Mouse (Mus musculus) urinary bladder, postnatal 4 days (tissue): ENCODE results near the gene Gadd45g.

Experiments
- DNase-seq, 2 experiments: peaks; one replicate each; pipeline ENCODE4 v3.0.0; 2021 to 2022; ENCODE audit warnings: low spot score in 2 of 2

Gene Gadd45g

DNA sequence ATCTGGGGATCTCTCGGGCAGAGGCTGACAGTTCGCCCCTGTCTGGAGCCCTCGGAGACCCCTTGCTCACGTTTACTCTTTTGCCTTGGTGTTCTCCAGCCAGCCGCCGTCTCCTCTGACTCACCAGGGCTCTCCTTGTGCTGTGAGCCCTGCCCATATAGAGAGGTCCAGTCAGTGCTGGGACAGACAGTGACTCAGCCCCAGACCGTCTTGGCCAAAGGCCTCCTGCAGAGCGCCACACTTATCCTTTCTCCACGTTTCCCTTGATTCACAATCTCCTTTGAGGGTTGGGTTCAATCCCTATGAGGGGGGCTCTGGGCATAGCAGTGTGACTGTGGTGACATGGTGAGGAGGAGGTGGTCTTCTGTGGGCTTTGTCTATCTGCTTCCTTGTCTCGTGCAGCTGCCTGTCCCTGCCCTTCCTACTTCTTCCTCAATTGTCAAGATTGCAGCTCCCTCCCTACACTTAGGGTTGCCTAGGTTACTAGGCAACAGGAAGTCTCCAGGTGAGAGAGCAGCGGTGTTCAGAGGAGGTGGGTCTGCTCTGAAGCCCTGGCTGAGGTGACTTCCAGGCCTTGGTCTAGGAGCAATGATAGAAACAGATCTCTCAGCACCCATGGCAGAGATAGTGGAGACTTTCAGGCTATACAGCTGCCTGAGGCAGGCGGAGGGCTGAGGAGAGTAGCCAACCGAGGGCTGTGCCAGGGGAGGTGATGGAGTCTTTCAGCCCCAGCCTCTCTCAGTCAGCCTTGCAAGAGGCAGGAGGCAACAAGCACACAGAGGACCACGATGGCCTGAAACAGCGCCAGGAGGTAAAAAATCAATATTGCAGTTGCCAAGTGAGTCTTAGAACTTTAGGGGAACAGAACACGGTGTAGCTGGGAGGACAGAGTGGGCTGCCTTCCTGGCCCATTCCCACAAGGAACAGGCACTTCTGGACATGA, 7.1 kb downstream of the Gadd45g start:
- DNase-seq, result peak in 1 of 2 experiments; percentile 58

DNA sequence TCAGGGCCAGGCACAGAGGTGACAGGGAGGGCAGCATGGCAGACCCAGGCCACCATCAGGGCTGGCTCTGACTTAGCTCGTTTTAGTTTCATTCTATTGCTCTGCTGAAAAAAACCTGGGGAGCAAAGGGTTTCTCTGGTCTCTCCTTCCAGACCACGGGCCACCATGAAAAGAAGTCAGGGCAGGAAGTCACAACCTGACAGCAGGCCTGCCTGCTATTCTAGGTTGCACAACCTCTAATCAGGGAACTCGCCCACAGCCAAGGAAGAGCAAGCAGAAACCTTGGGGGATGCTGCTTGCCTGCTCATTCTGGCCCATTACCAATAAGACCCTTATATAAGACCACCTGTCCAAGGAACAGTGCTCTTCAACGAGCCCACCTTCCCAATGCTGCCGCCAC, 9.1 kb downstream of the Gadd45g start:
- DNase-seq, result no peak

DNA sequence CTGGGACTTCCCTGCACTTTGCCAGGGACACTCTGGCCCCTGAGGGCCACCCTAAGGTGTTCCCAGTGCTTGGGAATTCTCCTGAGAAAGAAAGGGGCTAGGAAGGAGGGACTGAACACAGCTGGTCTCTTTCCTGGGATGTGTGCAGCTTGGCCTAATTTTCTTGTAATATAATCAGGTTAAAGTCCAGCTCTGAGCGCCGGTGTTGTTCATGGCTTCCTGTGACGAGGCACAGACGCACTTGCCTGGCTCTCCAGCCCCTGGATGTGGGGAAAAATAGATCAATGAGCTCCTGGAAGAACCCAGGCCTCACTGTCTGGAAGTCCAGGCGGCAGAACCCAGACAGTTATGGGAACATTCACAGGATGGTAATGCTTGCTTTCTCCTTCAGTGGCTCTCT, 10.7 kb downstream of the Gadd45g start:
- no peak for DNase-seq

DNA sequence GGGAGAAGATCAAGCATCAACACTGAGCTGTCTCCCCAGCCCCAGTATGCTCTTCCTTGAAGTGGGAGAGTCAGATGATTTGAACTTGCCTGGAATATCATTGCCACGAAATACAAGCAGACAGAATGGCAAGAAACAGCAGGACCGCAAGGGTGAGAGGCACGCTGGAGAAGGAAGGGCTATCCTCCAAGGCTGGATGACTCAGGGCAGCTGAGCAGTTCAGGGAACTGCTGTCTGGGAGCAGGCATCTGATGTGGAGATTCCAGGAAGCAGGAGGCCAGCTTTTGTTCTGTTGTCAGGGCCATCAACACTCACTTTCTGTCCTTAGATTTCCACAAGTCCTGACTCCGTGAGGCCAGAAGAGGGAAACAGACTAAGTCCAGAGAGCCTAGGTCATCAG, 12.0 kb downstream of the Gadd45g start:
- no peak for DNase-seq

DNA sequence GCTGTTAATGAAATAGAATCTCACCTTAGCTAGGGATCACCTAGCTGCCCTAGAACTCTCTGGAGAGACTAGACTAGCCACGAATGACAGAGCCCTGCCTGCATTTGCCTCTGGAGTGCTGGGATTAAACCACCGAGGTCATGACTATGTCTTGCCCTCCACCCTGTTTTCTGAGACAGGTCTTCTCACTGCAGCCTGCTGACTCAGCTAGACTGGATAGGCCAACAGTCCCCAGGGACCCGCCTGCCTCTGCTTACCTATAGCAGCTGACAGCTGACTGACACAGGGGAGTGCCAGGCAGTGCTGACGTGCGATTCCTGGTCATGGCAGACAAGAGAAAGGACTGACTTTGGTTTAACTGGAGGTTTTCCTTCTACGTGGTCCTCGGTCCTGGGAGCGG, 12.7 kb downstream of the Gadd45g start:
- DNase-seq, result no peak

DNA sequence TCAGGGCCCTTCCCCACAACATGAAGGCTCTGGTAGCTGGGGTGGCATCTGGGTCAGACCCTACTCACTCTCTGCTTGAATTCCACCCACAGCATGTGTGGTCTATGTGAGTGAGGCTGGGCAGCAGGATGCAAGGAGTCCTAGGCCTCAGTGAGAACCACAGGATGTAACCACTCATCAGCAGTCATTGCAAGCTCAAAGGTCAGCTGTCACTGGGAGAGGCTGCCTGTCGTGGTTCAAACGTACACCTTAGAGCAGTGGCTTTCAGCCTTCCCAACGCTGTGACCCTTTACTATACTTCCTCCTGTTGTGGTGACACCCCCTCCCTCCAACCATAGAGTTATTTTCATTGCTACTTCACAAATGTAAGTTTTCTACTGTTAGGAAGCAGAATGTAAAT, 13.3 kb downstream of the Gadd45g start:
- no peak for DNase-seq

DNA sequence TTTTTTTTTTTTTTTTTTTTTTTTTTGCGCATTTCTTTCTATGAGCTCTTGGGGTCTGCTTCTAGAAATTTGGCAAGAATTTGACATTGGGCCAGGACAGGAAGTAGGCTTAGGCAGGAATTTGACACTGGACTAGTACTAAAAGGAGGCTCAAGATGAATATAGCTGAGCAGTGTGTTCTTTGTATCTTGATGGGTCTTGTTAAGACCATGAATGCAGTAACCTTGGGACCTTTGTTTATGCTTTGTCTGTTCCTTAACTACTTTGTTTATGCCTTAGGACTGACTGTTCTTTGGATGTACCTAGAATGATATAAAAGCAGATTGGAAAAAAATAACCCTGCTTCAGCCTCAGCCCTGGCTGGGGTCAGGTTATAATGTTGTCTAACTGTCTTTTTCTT, 16.3 kb downstream of the Gadd45g start:
- DNase-seq, result no peak

DNA sequence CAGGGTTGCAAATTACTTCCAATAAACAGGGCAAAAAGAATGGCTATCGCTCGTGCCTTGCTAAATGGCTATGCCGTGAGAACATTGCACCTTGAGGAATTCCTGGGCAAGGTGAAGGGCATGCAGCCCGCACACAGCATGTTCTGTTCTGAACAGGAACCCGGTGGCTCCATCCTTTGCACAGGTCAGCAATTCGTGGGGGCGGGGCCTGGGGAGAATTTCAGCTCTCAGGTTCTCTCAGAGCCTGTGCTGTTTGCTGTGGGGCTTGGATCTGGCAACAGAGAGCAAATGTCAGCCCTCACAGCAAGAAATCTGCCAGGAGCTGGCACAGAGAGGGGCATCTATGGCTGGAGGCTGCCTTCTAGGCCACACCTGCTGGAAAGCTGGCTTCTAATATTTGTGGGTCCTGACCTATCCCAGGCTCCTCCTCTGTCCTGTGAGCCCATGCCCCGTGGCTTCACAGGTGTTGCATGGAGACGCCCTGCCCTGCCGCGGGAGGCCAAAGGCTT, 19.7 kb downstream of the Gadd45g start:
- DNase-seq, result no peak

DNA sequence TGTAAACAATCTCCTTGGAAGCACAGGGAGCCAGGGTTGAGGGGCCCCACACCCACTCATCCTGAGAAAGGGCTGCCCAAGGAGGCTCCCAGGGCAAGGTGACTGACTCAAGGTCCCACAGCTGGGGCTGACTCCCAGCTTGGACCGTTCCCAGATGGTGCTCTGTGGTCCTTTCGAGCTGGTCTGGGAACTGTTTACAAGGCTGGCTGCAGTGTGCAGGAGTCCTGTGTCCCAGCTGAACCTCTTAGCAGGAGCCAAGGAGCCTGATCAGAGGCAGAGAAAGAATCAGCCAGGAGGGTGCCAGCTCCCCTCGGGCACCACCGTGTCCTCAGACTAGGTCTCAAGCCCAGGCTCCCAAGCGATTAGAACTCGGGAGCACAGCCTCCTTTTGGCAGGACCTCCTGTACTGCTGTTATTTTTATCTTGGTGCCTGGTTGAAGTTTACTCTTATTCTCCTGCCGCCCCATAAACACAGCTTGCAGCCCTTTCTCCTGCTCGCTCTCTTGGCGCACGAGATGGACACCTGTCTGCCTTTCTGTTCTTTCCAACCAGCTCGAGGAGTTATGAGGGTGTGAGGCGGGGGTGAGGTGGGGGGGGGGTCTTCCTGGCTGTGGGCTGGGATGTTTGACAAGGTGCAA, 22.1 kb downstream of the Gadd45g start:
- DNase-seq, result no peak

DNA sequence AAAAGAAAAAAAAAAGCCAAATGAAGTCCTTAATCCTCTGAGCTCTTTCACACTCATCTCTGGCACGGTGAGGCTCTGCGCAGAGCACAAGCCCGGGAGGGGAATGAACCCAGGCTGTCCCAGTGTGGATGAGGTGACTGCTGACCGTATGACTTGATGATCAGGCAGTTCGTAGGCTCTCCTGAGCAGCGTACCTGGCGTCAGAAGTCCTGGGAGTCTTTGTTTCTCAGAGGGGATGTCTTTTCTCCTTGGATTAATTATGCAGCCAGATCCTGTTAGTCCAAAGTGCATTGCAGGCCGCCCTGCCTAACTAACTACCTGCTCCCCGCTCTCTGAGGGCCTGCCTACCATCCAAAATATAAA, 22.6 kb downstream of the Gadd45g start:
- no peak for DNase-seq

DNA sequence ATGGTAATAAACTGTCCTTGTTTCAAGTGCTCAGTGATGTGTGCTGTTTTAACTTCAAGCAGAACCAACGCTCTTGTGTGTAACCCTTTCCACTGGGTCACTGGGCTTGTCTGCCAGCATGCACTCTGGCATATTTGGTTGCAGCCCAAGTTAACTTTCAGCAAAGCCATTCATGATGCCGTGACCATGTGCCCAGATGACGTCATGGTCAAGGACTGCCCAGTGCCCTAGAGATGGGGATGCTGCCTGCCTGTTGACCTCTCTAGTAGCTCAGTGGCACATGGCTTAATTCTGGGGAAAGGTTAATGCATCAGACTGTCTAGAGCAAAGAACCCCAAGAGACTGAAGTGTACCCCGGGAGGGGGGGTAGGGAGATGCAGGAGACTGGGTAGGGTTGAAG, 24.7 kb downstream of the Gadd45g start:
- no peak for DNase-seq

DNA sequence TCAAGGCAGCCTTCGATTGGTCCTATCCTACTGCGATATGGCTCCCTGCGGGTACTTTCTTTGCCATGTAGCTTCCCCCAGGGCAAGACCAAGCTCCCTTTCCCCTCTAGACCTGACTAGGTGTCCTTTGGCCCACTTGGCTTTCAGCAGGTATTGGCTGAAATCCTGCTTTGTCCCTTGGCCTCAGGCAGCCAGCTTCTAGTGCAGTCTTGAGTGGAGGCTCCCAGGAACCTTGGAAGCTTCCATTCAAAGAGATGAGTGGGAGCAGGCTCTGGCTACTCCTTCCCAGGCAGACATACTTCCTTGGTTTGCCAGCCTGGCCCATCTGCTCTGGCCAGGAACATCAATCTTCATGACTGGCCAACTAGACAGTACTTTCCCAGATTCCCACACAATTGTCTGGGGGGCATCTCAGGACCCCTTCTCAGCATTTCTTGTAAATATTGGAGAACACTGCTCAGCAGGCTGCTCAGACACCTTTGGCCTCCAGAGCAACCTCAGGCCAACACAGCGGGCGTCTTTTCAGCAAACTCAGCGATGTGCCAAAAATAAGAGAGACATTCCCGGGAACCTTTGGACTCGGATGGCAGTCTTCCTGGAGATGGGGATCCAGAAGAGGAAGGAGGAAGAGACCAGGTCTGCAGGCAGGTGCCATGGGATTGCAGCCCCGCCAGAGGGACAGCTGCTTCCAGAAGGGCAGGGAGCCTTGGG, 25.9 kb downstream of the Gadd45g start:
- no peak for DNase-seq

DNA sequence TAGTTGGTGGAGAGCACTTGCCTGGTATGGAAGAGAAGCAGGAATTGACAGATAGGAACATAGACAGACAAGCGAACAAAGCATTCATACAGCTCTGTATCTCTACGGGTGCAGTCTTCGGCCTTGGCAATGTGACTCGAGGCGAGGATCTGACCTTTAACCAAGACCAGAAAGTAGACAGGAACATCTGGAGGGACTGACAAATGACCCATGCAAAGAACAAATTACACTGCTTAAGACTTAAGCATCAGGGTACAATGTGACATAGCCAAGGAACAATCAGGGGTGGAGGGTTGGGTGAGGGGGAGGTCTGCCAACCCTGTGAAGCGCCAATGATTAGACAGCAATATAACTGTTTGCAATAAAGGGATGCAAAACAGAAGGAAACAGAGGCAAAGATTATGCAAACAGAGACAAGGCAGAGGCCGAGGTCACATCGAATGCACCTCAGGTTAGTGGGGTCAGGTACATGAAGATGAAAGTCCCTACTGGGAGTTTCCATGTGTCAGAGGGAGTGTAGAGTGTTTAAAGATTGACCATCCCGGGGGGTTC, 26.6 kb downstream of the Gadd45g start:
- DNase-seq, result no peak

DNA sequence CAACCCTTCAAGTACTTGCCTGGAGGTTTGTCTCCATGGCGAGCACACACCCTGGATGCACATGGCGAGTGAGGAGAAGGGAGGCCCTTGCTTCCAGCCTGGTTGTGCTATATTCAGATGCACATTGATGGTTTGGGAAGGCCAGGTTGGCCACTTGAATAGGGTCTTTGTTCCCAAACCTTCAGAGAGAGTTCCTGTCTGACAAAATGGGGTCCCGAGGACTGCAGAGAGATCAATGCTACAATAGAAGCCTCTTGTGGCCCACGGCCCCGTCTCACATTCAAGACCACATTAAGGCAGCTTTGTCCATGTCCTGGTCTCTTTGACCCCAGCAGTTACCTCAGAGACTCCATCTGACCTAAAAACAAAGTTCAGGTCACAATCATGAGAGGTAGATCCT, 27.3 kb downstream of the Gadd45g start:
- no peak for DNase-seq

DNA sequence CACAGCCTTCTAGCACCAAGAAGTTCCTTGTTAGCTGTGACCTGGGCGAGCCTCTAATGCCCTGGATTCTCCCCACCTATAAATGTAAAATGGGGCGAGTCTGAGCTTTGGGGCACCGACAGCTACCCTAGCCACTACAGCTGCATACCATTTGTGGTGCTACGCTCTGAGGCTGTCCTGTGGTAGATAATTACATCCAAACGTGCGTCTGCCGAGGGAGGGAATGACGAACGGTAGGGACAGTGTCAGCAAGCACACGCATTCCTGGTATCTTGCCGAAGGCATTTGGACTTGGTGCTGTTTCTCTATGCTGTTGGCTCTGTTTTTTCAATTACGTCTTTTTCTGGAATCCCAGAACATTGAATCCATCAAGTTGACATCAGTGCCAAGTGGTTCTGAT, 29.7 kb downstream of the Gadd45g start:
- no peak for DNase-seq

DNA sequence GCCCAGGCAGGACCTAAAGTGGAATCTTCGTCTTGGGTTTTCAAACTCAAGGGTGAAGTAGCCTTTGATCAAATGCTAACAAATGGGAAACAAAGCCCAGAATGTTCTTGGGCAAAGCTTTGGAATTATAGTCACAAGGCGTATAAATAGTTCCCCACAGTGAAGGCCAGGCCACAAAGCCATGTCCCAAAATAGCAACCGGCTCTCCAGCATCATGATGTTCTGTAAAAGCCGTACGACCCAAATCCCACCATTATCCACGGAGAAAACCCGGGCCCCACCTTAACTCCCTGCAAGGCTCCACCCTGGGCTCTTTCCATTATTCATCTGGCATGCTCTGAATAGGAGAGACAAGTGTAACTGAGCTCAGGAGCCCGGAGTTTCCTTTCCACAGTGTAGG, 32.3 kb downstream of the Gadd45g start:
- DNase-seq, result no peak

DNA sequence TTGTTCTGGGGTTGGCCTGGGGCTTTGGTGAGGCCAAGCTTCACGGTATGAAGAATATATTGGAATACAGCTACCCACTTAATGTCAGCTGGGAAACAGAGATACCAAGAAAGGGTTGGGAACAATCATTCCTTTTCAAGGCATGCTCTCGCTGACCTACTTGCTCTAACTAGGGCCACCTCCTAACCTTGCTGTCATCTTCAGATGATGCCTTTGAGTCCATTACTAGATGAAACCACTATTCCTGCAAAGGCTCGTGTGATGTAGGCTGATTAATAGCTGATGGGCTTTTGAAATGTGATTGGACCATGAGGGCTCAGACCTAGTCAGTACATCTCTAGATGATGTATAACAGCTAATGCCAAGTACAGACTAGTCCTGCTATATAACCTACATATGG, 33.1 kb downstream of the Gadd45g start:
- no peak for DNase-seq

DNA sequence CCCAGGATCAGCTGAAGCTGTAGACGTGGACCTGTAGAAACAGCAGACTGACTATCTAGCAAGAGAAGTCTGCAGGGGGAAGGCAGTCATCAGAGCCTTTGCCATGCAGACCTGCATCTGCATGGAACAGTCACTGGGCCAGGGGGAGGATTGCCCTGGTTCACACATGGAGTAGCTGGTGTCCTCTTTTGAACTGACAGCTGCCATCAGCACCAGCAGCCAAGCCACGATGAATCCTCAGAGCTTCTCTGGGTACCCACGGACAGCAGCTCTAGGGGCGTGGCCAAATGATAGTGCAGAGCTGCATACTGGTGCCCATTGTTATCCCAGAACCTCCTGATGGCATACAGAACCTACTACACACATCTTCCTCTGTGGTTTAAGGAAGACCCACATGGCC, 33.5 kb downstream of the Gadd45g start:
- DNase-seq, result no peak

DNA sequence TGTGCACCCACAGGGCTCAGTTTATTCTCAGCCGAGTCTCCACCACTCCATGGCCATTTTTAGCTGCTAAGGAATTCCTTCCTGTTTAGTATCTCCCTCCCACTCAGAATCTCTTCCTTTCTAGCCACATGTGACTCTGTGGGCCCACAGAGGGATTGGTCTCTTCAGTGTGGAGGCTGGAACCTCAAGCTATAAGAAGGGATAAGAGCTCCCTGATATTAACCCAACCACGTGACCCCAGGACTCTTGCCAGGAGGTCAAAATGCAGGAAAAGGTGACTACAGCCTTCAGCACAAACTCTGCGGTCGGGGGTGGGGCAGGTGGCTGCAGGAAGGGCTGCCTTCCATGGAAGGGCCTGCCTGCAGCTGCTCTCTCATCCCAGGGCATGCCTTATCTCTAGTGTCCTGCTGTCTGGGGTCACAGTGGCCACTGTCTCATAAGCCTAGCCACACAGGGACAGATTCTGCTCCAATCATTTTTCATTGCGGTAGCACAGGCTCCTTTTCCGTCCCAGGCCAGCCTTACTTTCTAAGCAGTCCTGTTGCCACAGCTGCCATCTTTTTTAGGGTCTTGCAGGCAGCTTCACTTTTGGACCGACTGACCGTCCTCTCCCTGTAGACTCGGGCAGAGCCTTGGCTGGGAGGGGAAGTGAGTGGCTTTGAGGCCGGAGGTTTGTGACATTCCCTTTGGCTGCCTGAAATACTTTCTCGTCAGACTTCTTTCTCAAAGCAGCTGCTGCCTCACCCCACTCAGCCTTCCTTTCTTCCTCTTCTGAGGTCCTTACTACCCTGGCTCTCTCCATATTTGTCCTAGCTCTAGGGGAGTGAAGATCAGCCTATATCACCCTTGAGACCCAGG, 35.0 kb downstream of the Gadd45g start:
- no peak for DNase-seq

DNA sequence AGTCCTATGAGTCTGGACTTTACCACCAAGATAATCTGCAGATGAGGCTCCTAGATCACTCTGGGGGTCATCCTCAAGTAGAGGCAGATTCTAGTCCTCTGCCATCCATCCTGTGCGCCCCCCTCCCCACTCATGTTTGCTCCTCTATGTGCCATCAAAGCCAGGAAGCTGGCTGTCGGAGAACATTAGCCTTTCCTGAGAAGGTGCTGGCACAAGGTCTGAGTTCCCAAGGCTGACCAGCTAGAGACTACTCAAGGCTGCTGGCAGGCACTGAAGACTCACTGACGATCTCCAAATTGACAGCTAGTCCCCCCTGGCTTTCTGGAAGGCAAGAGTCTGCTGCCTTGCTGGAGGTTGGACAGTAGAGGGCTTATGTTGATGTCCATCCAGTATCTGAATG, 35.7 kb downstream of the Gadd45g start:
- no peak for DNase-seq

DNA sequence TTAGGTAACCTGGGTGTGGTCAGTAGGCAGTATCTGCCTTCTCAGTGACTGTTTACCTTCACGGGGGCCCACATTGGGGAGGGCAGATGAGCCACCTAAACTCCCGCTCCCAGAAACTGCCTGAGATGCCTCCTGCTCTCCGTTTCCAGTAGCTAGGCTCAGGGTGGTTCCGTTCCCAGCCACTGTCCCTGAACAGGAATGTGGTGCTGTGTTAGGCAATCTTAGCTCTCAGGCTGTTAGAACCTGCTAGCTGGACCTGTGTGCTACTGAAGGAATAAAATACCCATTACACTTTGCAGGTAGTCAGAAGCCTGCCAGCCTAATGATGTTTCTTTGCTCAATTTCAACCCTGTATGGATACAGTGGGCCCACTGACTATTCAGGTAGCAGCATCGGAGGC, 37.8 kb downstream of the Gadd45g start:
- DNase-seq, result no peak
